Mouse (Mus musculus): ENCODE data around the gene Nap1l4. TPM values are rescaled to one million over a fixed set of nuclear protein-coding genes. Genes with fewer than 3 reads are reported as not detected.

The Nap1l4 gene
- total RNA-seq, 4 experiments from 2014 or later, result 132 to 141 (median 135) TPM

DNA sequence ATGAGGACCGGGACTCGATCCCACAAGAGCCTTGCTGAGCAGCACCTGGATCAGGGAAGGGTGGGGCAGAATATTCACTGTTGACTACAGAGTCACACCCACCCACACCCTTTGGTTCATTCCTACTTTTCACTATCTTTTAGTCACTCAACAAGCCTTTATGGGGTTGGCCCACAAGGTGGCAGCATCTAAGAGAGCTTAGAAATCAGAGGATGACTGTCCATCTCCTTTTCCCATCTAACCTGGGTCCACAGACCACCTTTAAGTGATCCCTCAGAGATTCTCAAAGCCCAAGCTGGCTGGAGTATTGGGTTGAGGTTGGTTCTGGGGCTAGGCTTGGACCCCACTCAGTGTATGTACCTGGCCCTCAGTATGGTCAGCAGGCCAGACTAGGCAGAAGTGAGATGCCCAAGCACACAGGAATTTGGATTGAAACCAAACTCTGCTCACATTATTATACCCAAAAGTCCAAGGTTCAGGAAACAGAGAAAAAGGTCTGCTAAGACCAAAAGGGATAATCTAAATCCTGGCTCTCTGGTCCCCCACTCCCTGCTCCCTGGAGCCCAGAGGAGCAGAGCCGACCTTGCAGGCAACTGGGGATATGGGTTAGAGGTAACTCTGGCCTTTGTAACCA lies 72.1 kb downstream of the Nap1l4 start:
- DNase-seq, result no peak

DNA sequence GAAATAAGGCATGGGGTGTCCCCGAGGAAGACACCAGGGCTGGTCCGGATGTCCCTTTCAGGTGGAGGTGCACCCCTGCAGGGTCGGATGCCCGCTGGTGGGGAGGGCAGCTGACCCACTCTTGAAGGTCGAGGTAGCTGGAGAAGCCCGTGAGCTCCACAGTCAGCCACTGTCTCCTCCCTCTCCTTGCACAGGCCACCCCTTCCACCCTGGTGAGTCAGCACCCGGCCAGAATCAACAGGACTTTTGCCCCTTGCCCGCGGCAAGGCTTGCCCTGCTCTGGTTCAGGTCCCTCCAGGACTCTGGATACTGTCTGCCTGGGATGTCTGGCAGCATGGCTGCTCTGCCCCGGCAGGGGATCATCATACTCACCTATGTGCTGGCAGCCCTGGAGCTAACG lies 73.0 kb downstream of the Nap1l4 start:
- no peak for DNase-seq

DNA sequence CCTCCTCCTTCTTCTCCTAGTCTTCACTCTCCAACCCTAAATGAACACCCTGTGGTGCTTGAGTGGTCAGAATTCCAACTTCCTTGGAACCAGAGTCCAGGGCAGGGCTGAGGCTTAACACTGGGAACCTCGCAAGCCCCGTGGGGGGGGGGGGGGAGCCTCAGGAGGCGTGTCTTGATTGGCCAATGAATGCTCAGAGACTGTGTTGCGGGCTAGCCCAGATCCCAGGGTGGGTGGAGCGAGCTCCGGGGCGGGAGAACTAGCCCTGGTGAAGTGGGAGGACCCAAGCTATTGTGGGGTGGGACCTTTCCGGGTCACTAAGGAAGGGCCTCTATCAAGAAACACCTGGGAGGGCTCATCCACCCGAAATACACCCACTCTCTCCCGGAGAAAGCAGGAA lies 74.1 kb downstream of the Nap1l4 start:
- no peak for DNase-seq

DNA sequence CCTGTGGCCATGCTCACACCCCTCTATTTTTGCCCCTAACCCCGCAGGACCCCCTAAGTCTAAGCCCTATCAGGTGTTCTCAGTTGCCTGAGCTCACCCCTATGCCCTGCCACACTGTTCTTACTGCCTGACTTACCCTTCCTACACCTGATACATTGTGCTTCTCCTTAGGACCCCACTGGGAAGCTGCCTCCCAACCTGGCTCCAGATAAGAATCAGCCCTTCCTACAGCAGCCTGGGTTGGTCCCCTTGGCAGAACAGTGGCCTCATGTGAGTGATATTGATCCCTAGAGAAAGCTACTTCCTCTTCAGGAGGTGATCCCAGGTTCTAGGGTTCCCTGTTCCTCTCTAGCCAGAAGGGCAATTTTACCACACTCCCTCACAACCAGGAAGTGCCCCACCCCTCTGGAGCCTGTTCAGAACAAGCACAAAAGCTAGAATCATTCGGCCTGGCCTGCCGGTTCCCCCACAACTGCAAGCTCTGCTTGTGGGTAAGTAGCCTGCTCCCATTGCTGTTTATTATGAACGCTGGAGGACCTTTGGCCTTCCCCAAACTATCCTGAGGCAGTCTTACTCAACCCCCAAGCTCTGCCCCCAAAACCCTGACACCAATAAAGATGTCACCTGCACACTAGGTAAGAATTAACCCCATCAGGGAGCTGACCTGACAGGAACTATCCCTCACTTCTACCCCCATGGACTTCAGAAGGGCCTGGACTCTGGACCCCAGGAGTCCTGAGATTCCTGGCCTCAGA lies 75.4 kb downstream of the Nap1l4 start, which contains the start of gene Slc22a18:
Gene Slc22a18 (plus strand): TSS at position 390 of the 755 bp plus-strand sequence.
- DNase-seq, result no peak

DNA sequence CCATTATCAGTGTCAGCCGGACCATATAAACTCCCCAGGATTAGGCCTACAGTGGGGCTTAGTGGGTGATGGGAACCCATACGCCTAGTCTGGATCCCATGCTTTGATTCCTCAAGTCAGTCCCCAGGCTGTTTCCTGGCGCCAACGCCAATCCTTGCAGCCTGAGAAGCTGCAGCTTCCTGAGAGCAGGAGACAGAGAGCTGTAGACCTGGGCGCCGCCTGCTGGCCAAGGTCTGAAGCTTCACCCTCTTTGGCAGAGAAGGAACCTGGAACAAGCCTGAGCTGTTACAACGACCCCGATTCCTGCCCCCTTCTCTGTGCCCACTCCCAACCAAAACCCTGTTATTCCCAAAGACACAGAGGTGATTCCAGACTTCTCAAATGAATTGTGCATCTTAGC lies 79.0 kb downstream of the Nap1l4 start:
- no peak for DNase-seq

DNA sequence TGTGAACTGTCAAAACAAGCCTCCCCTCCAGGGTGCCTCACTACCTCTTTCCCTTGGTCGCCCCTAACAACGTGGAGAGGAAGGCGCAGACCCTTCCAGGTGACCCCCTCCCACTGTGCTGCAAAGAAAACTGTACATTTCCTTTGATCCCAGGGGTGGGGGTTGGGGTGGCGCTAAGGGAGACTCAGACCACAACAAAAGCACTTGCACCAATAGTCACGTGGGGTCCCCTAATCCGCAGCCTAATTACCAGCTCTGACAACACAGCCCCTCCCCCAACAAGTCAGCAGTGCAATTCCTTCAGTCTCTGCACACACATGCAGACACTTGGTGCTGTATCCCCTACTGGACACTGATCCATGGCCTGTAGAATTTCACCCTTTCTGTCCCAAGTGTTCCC lies 81.2 kb downstream of the Nap1l4 start:
- DNase-seq, result no peak

DNA sequence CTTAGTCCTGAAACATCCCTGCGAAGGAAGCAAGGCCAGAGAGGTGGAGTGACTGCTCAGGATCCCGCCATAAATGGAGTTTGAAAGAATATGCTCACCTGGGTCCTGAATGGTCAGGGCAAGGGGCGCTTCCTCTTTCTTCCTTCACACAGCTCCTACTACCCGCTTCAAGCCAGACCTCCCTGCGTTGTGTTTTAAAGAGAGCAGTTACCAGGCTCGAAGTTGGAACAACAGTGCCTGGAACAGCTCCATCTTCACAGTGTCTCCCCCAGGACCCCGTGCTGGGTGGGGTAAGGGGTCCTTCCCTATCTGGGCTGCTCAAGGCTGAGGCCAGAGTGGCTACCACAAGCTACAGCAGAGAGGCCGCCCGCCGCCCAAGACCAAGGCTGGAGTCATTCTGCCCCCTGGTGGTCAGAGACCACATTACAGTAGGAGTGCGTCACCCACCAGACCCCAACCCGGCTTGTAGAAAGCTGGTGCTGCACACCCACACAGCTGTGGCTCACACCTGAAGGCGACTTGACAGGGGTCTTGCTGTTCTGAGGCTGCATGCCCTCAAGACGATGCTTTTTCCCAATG lies 82.7 kb downstream of the Nap1l4 start:
- DNase-seq, result peak; percentile 56

DNA sequence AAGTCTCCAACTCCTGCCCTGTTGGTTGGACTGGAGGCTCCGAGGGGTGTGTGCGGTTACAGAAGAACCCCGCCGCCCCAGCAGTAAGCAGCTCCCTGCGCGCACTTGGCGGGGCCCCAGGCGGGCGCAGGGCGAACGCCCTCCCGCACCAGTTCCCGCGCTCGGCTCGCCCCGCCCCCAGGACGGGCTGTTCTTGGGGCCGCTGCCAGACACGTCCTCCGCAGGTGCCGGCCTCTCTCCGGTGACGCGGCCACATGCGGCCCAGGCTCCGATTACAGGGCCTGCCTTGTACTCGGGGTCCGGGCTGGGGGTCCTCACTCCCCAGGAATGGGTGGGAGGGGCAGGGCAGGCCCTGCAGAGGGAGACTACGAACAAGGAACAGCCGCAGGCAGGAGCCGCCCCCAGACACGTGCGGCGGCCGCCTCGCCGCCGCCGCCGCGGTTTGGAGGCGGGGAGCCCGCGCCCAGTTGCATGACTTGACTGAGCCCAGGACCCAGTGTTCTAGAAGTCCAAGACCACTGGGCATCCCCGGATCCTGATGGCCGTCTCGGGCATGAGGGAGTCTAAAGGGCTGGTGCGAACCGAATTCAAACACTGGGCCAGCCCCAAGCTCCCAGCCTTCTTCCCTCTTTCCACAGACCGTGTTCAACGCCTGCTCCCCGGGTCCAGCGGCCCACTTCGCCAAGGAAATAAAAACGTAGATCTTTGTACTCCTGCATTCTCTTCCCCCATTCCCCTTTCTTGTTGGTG lies 83.9 kb downstream of the Nap1l4 start:
- DNase-seq, result peak; percentile 39

DNA sequence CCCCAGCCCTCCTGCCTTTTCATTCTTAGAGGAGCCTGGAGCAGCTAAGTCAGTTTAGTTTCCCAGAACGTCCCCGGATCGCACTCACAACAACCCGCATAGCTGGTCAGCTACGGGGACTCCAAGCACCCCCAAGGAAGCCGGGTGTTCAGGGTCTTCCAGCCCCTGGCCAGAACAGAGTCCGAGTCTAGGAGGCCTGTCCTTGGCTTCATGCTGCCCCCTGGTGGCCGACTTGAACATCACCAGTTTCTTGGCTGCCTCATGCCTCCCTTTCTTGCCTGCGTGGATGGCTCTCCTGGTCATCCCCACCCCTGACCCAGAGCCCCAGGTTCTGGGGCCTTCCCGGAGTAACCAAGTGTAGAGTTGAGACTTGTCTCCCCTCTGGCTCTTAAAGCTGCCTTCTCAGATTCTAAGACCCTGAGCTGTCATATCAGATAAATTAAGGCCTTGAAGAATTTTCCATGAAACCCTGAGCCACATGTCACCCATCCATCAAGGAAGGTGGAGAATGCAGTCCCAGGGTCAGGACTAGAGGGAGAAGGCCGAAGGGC lies 85.0 kb downstream of the Nap1l4 start:
- peak; percentile 73 for DNase-seq

Small RNA genes lying within 50 kb of the gene (microRNA-seq; reads per million reads assigned to microRNA genes)
- gene Mir7064, result 0 reads per million in 2 experiments

Other genes with a start within 250 kb of the Nap1l4 start
- 1,000 to 10,000 TPM in 1 of 4 experiments, 100 to 1,000 TPM in 3; 211 to 1,262 (median 590) TPM for gene Cdkn1c, start 88.1 kb downstream of the Nap1l4 start, total RNA-seq (2022)
- 1 to 10 TPM; 2.7 to 5.5 (median 3.6) TPM for gene Slc22a18, start 75.4 kb downstream of the Nap1l4 start, total RNA-seq (2022)
- gene Phlda2, start 46.0 kb downstream of the Nap1l4 start, total RNA-seq (2022), result 1 to 10 TPM in 2 of 4 experiments, under 1 TPM in 2; 0.49 to 5.2 (median 2.2) TPM
- gene Cars, start 51.0 kb upstream of the Nap1l4 start, total RNA-seq (2022), result 10 to 100 TPM; 42.6 to 63.9 (median 48.2) TPM
- 1 to 10 TPM in 3 of 4 experiments, under 1 TPM in 1; 0.77 to 1.5 (median 1.4) TPM for gene Tnfrsf26, start 79.6 kb upstream of the Nap1l4 start, total RNA-seq (2022)
- 1 to 10 TPM; 4.2 to 8.6 (median 5.5) TPM for gene Tnfrsf22, start 100.6 kb upstream of the Nap1l4 start, total RNA-seq (2022)
- 1 to 10 TPM; 3.0 to 4.8 (median 3.4) TPM for gene Tnfrsf23, start 136.8 kb upstream of the Nap1l4 start, total RNA-seq (2022)
- gene Osbpl5, start 207.9 kb upstream of the Nap1l4 start, total RNA-seq (2022), result 10 to 100 TPM; 39.0 to 58.1 (median 45.3) TPM
- gene Mrgprg, start 217.9 kb upstream of the Nap1l4 start, total RNA-seq (2022), result 1 to 10 TPM in 2 of 4 experiments, under 1 TPM in 2; 0.28 to 2.1 (median 0.78) TPM
- gene Mrgpre, start 235.4 kb upstream of the Nap1l4 start, total RNA-seq (2022), result 1 to 10 TPM; 2.7 to 5.1 (median 3.9) TPM

Measured in adrenal gland, adult 8-10 months (tissue).